Mouse (Mus musculus): ENCODE data around the gene Cpa2.

Cpa2 gene

GRCm38 (mm10) chr6:30541009-30541799, at the start of gene Cpa2:
TSS of gene Cpa2 (plus strand) at chr6:30541582.
- DNase-seq, result no peak

GRCm38 (mm10) chr6:30499049-30499448, 42.3 kb upstream of the Cpa2 start:
- DNase-seq, result no peak

DNA sequence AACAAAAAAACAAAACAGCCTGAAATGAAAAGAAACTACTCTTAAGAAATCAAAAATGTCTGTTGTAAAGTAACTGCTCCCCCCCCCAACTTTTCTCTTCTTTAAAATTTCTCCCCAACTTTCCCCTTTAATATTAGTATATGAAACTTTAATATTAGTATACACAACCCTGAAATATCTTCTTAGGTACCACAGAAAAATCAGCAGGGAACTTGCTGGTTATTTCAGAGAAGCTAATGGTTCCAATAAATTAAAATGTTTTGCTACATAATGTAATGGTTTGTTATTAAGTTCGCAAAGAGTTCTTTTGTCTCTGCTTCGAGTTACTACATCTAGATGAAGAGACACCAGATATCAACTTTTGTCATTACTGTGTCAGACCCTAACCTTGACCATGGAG, 32.6 kb upstream of the Cpa2 start:
- DNase-seq, result no peak

- DNase-seq, result peak; percentile 98
Observed at GRCm38 (mm10) chr6:30509265-30510239, 31.8 kb upstream of the Cpa2 start, which contains the start of the genes Tmem209 and Ssmem1. TSS of gene Tmem209 (minus strand) at chr6:30509783. TSS of gene Ssmem1 (plus strand) at chr6:30509849.

DNA sequence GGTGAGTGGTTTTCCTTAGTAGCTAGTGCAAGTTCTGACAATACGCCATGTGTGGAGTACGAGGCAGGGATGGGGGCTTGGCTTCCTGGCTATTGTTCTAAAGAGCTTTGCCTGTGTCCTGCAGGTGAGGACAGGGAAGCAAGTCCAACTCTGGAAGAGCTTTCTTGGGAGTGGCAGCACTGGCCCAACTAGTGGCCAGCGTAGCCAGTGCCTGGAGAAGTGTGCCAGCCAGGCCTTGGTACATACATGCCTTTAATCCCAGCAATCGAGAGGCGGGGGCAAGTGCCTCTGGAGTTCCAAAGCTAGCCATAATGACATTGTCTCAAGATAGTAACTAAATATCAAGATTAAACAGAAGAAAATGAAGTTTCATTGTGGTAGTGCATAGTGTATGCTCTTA, 31.1 kb upstream of the Cpa2 start:
- DNase-seq, result peak; percentile 21

DNA sequence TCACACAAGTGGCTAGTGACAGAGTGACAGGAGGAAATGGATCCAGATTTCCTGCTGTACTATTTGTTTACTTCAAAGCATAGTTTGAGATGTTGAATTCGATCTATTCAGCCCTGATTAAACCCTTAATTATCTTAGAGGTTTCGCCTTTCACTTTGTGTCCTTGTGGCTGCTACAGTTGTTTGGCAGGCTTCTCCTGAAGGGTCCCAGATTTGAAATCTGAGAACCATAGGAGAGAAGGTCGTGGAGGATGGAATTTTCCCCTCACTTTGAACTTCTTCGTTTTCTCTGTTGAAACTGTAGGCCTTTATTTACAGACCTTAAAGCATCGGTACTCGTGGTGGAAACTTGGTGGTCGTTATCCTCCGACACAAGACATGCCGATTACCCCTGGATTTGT, 27.1 kb upstream of the Cpa2 start:
- DNase-seq, result no peak

DNA sequence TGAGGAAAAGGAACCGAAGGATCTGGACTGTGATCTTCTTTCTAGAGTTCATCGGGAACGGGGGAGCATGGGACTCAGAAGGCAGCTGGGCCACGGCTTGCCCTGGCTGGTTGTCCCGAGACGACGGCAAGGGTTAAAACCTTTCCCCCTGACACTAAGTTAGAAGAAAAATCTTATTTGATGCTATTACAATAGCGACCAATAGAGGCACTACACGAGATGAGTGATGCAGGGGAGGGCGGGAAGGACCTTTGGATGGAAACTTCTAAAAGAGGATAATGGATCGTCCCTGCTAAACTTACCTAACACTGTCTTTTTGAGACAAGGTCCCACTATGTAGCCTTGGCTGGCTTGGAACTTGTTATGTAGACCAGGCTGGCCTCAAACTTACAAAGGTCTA, 21.0 kb upstream of the Cpa2 start:
- no peak for DNase-seq

GRCm38 (mm10) chr6:30525456-30526332, 15.7 kb upstream of the Cpa2 start:
- no peak for DNase-seq

DNA sequence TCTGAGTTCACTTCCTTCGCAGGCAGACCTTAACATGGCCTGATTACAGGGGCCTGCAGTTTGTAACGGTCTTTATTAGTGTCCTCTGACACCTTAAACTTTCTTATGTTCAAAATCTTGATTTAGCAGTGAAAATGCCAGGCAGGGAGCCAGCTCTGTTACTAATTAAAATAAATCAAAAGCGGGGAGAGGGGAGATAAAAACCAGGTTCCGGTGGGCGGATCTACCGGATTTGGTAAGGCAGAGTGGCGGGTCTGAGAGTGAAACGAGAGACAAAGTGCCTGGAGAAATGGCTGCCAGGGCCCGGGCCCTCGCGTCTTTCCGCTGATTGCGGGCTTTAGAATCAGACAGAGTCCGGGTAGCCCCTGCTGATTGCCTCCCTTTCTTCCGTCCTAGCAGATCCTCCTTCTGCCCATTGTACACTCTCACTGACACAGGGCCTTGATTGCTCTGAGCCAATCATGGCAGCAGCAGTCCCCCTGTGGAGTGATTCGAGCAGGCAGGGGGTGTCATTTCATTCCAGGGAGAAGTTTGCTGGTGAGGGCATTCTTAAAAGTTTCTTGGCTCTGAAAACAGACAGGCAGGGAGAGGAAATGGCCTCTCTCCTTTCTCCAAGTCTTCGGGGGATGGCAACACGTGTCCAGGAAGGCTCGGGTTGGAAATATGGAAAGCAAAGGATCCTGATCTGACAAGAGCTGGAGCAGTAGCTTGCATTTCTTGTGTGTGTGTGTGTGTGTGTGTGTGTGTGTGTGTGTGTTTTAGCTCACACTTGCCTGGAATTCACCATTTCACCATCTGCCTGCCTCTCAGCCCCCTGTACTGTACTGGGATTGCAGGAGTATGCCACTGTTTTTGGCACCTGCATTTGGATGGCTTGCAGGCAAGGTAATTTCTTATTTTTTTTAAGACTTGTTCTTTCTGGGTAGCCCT, 14.5 kb upstream of the Cpa2 start:
- no peak for DNase-seq

- no peak for DNase-seq
Observed at GRCm38 (mm10) chr6:30528800-30529199, 12.6 kb upstream of the Cpa2 start.

GRCm38 (mm10) chr6:30535340-30535739, 6.0 kb upstream of the Cpa2 start:
- DNase-seq, result peak; percentile 56

GRCm38 (mm10) chr6:30538240-30538639, 3.1 kb upstream of the Cpa2 start:
- no peak for DNase-seq

DNA sequence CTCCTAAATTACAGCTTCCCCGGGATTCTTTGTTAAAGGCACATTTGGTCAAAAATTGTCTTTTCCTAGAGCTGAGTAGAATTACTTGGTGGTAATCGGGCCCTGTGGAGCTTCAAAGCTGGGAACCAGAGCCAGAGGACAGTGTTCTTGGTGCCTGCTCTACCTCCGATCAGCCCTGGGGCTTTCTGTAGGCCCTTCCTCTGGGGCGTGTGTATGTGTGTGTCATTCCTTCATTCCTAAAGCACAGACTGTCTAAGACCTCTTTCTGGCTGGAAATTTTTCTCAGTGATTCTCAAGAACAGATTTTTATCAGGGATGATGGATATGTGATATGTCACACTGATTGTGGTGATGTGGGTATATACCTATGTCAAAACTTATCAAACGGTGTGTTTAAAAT, 2.6 kb upstream of the Cpa2 start:
- DNase-seq, result no peak

- no peak for DNase-seq
Observed at GRCm38 (mm10) chr6:30542277-30542676, 895 bp downstream of the Cpa2 start.

DNA sequence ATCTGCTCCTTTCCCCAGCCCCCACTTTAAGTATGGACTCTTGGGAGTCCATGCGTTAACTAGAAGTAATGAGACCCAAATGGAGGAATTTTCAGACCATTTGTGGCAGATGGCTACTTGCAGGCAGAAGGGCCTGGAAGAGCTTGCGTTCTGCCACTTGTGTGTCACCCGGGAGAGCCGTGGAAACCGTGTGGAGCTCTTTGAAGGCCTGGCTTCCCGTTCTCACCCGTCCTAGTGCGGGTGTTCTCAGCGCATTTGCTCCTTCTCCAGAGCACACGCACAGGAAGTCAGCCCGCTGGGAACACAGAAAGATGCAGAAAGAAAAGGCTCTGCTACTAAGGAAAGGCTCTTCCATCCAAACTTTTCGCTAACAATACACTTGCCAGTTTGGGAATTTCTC, 1.7 kb downstream of the Cpa2 start:
- no peak for DNase-seq

DNA sequence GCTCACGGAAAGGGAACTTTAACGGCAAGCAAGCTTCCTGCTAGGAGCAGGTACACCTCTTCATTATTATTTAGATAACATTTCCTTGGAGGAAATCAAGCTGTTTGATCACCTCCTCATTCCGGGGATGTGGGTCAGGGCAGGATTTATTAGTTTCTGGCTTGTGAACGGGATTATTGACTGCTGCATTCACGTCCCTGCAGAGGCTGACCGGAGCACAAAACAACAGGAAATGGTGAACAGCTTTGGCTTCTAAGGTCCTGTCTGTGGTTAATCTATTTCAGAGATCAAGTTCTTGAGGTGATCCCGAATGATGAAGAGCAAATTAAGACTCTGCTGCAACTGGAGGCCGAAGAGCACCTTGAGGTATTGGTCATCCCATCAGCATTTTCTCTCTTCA, 2.5 kb downstream of the Cpa2 start:
- DNase-seq, result no peak

DNA sequence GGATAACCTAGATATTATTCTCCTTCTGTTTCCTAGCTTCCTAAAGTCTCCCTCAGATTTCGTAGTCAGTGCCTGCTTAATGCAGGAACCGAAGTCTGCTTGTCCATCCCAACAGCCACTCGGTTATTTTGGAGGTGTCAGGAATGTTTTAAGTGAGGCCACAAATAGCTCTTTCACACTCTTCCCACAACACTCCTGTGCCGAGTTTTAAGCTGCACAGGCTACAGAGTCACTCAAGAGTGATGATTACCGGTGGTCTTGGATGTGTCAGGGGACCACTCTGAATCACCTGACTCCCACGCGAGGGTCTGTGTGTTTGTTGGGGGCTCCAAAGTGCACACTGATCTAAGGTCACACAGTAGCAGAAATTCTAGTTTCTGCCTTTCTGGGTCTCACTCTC, 4.3 kb downstream of the Cpa2 start:
- DNase-seq, result no peak

- DNase-seq, result no peak
Observed at GRCm38 (mm10) chr6:30546571-30547273, 5.3 kb downstream of the Cpa2 start.

- peak; percentile 44 for DNase-seq
Observed at GRCm38 (mm10) chr6:30547274-30547645, 5.9 kb downstream of the Cpa2 start.

- no peak for DNase-seq
Observed at GRCm38 (mm10) chr6:30547656-30548306, 6.4 kb downstream of the Cpa2 start.

Data from cerebellum, adult 11 months (tissue).